Mouse (Mus musculus) Patski (cell line): ENCODE measurements around the gene Exoc4. TPM values are rescaled to one million over a fixed set of nuclear protein-coding genes. Genes with fewer than 3 reads are reported as not detected.

Experiments used
- ATAC-seq: fragments of 100-300 bp; one replicate; pipeline ENCODE4 v1.8.0; 2021
- CTCF ChIA-PET: fragments of 350-600 bp; sonication (Branson Sonifier 250); formaldehyde crosslinking; loops from one replicate; lab custom pipeline; 2022; ENCODE audit warnings: inconsistent platforms; lab: Charles Lee
- POLR2A ChIA-PET: fragments of 350-600 bp; sonication (Branson Sonifier 250); formaldehyde crosslinking; loops from one replicate; lab custom pipeline; 2022; ENCODE audit warnings: antibody characterized with exemption, inconsistent platforms; lab: Charles Lee
- DNase-seq: peaks from one replicate; pipeline ENCODE4 v3.0.0-alpha.2; 2011; ENCODE audit warnings: low read depth, low spot score
- H3K27me3 ChIP-seq: fragments of 371-371 bp; one replicate; pipeline ENCODE4 v1.5.1; 2021
- CTCF ChIP-seq: fragments of 100-300 bp; IDR thresholded peaks from one replicate; pipeline ENCODE4 v1.5.1; 2021
- in situ Hi-C: fragments of 300-500 bp; cut with MboI; formaldehyde crosslinking; loops from 3 replicates; pipeline ENCODE4 v1.11.1; 2018; ENCODE audit warnings: low pct_unique_long_range_greater_than_20kb, mixed read lengths
- polyA plus RNA-seq: library from polyadenylated mRNA; unstranded; gene quantifications from one replicate; pipeline ENCODE4 v1.2.3, GENCODE M21; 2021

Gene Exoc4
- polyA plus RNA-seq, 1 experiment from 2014 or later, result 71.3 TPM

- ATAC-seq (no peak), DNase-seq (no peak)
- CTCF ChIA-PET, result no interaction called here
- POLR2A ChIA-PET, result no interaction called here
- TF ChIP-seq CTCF, result no peak
- H3K27me3 ChIP-seq, result no peaks in the 10 kb centered on the region
- in situ Hi-C loops, result no loop called here
Measured at GRCm38 (mm10) chr6:33516798-33517197, 267.9 kb downstream of the Exoc4 start.

- no peak for TF ChIP-seq CTCF
- POLR2A ChIA-PET, result interaction anchor here (0.6 kb wide), 1 partner anchor 1567 kb away, joined by 9 read pairs; no protein-coding TSS in a partner anchor
Measured at GRCm38 (mm10) chr6:33517890-33518410, 269.1 kb downstream of the Exoc4 start.

GRCm38 (mm10) chr6:33525695-33526366 is 276.9 kb downstream of the Exoc4 start:
- in situ Hi-C loops, result no loop called here
- no peak for TF ChIP-seq CTCF
- ChIA-PET CTCF (no interaction called here), POLR2A (no interaction called here)
- no peak for DNase-seq
- no peak for ATAC-seq
- no peaks in the 10 kb centered on the region for H3K27me3 ChIP-seq

More at GRCm38 (mm10) chr6:33517890-33518410, 269.1 kb downstream of the Exoc4 start:
- in situ Hi-C loops, result no loop called here
- DNase-seq, result no peak
- ATAC-seq, result no peak
- CTCF ChIA-PET, result interaction anchor here (0.5 kb wide), 1 partner anchor 272 kb away, joined by 3 read pairs; no protein-coding TSS in a partner anchor
- no peaks in the 10 kb centered on the region for H3K27me3 ChIP-seq

GRCm38 (mm10) chr6:33540356-33540755 is 291.5 kb downstream of the Exoc4 start:
- TF ChIP-seq CTCF, result no peak
- in situ Hi-C loops, result no loop called here
- CTCF ChIA-PET, result no interaction called here
- DNase-seq (no peak), ATAC-seq (no peak)
- POLR2A ChIA-PET, result no interaction called here
- H3K27me3 ChIP-seq, result no peaks in the 10 kb centered on the region

DNA sequence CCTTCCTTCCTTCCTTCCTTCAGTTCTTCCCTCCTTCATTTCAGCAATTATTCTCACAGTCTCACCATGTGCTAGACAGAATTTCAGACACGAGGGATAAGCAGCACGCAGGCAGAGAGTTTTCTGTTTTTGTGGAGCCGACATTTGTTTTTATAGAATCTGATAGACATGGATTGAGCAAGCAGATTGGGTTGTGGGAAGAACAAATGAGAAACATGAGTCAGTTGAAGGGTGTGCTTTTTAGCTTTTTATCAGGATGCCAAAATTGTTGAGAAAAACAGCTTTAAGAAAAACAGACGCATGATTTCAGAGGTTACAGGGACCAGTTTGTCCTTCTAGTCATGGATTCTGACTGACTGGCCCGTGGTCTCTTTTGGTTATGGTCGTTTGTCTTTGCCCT is 293.8 kb downstream of the Exoc4 start:
- ChIA-PET CTCF (interaction anchor here (0.9 kb wide), 1 partner anchor 9 kb away, joined by 4 read pairs; no protein-coding TSS in a partner anchor), POLR2A (no interaction called here)

DNA sequence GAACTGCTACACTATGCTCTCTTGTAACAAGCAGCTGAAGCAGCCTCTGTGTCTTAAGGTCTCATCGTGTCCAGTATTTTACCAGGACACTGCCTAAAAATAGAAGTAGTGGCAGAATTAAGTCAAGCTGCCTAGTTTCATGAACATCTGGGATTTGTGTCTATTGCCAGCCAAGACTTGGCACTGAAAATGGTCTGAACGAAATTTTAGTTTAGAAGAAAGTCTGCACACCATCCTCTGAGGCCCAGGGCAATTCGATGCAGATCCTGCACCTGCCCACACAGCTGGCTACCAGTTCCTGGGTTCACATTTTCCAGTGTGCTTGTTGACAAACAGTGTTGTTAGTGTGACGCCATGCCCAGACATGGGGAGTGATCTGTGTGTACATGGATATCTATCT is 303.0 kb downstream of the Exoc4 start:
- DNase-seq, result no peak
- no peaks in the 10 kb centered on the region for H3K27me3 ChIP-seq
- ATAC-seq, result no peak
- TF ChIP-seq CTCF, result no peak
- in situ Hi-C loops, result no loop called here
- ChIA-PET POLR2A (no interaction called here), CTCF (interaction anchor here (0.8 kb wide), 1 partner anchor 10 kb away, joined by 4 read pairs; no protein-coding TSS in a partner anchor)

More for the DNA sequence above, 293.8 kb downstream of the Exoc4 start:
- no peak for ATAC-seq
- no peak for DNase-seq
- TF ChIP-seq CTCF, result no peak
- in situ Hi-C loops, result no loop called here
- H3K27me3 ChIP-seq, result no peaks in the 10 kb centered on the region

GRCm38 (mm10) chr6:33560925-33561324 is 312.0 kb downstream of the Exoc4 start:
- in situ Hi-C loops, result no loop called here

GRCm38 (mm10) chr6:33561911-33562310 is 313.0 kb downstream of the Exoc4 start:
- ATAC-seq (no peak), DNase-seq (no peak)
- H3K27me3 ChIP-seq, result no peaks in the 10 kb centered on the region
- ChIA-PET POLR2A (no interaction called here), CTCF (no interaction called here)
- in situ Hi-C loops, result no loop called here
- TF ChIP-seq CTCF, result no peak

More at GRCm38 (mm10) chr6:33560925-33561324, 312.0 kb downstream of the Exoc4 start:
- no peak for DNase-seq
- ChIA-PET POLR2A (interaction anchor here (0.7 to 1.2 kb wide), 2 partner anchors 199 to 399 kb away, joined by 3 to 11 read pairs; no protein-coding TSS in a partner anchor), CTCF (no interaction called here)
- no peaks in the 10 kb centered on the region for H3K27me3 ChIP-seq
- no peak for ATAC-seq
- no peak for TF ChIP-seq CTCF

DNA sequence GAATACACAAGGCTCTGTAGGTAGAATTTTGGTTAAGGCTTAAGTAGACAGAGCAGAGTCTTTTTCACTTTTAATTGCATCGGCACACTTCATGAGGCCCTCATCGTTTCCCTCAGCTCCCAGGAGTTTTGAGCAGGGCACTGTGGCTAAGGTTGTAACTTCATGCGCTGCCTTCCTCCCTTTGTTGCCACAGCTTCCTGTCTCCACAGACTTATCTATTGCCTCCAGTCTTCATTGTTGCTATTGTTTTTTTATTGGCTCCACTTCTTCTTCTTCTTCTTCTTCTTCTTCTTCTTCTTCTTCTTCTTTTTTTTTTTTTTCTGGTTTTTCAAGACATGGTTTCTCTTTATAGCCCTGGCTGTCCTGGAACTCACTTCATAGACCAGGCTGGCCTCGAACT is 327.1 kb downstream of the Exoc4 start:
- H3K27me3 ChIP-seq, result no peaks in the 10 kb centered on the region
- no peak for ATAC-seq
- CTCF ChIA-PET, result no interaction called here
- TF ChIP-seq CTCF, result no peak
- no peak for DNase-seq
- in situ Hi-C loops, result no loop called here
- POLR2A ChIA-PET, result no interaction called here

DNA sequence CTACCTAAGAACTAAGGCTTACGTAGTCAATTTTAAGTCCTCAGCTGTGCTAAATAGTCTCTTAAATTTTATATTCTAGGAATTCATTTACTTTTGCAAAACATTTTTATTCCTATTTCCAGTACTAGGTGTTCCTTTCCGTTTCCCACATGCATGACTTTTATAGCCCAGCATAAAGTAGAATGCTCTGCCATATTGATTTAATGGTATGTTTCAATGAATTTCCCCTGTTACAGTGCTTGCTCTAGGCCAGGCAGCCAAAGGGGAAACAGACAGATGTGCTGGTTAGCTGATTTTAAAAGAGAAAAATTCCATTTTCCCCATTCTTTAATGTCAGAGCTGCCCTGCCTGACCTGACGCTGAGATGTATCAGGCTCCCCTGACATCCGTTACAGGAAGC is 359.6 kb downstream of the Exoc4 start:
- in situ Hi-C loops, result no loop called here
- POLR2A ChIA-PET, result no interaction called here
- TF ChIP-seq CTCF, result no peak
- CTCF ChIA-PET, result no interaction called here
- no peak for ATAC-seq
- no peak for DNase-seq
- no peaks in the 10 kb centered on the region for H3K27me3 ChIP-seq

- no peak for DNase-seq
- in situ Hi-C loops, result no loop called here
- POLR2A ChIA-PET, result no interaction called here
- CTCF ChIA-PET, result interaction anchor here (0.7 to 1.2 kb wide), 2 partner anchors 11 to 13 kb away, joined by 3 to 6 read pairs; no protein-coding TSS in a partner anchor
- TF ChIP-seq CTCF, result no peak
- no peak for ATAC-seq
- no peaks in the 10 kb centered on the region for H3K27me3 ChIP-seq
Measured at GRCm38 (mm10) chr6:33613978-33614377, 365.1 kb downstream of the Exoc4 start.
